Mouse (Mus musculus) adrenal gland, postnatal 14 days (tissue): Measurements from ENCODE around the gene AI661453. TPM values are rescaled to one million over a fixed set of nuclear protein-coding genes. Genes with fewer than 3 reads are reported as not detected.
"Not testable (repeated sequence)": the region's sequence is repeated elsewhere in the genome, so short reads cannot be mapped to it uniquely, and the experiment has no call there.

Experiments
- DNase-seq: peaks from one replicate; pipeline ENCODE4 v3.0.0; 2021; ENCODE audit warnings: mixed read lengths
- total RNA-seq: library from RNA; stranded (reverse); gene quantifications from 2 replicates; pipeline ENCODE4 v1.2.3, GENCODE M21; 2021

Gene AI661453
- total RNA-seq, 1 experiment from 2014 or later, result 1.7 TPM

DNA sequence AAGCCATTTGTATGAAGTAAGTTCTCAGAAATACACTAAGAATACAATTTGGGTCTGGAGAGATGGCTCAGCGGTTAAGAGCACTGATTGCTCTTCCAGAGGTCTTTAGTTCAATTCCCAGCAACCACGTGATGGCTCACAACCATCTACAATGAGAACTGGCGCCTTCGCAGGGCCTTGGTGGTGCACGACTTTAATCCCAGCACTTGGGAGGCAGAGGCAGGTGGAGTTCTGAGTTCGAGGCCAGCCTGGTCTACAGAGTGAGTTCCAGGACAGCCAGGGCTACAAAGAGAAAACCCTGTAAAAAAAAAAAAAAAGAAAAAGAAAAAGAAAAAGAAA, 66.3 kb downstream of the AI661453 start:
- DNase-seq, result not testable (repeated sequence)

DNA sequence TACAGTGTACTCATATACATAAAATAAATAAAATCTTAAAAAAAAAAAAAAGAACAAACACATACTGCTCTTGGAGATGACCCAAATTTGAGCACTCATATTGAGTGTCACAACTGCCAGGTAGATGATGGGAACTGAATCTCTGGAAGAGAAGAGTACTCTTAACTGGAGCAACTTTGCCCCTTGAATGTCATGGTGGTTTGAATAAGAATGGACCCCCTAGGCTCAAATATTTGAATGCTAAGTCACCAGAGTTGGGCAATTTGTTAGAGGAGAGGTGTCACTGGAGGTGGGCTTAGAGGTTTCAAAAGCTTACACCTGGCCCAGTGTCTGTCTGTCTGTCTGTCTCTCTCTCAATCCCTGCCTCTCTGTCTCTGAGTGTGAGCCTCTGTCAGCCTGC, 67.3 kb downstream of the AI661453 start:
- DNase-seq, result no peak

DNA sequence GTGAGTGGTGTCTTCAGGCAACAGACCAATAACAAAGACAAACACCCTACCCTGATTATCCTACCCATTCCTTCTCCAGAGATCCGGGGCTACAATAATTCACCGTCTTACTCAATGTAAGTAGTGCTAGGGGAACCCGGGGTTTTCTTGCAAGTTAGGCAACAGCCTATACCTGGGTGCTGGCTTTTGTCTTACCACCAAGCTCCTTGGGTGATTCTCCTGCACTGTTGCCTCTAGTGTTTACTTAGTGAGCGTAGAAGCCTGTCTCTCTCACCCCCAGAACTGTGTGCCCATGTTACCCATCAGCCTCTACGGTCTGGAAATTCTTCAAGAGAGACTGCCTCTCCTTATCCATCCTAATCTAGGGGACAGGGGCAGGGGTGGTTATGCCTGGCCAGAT, 67.8 kb downstream of the AI661453 start:
- no peak for DNase-seq

DNA sequence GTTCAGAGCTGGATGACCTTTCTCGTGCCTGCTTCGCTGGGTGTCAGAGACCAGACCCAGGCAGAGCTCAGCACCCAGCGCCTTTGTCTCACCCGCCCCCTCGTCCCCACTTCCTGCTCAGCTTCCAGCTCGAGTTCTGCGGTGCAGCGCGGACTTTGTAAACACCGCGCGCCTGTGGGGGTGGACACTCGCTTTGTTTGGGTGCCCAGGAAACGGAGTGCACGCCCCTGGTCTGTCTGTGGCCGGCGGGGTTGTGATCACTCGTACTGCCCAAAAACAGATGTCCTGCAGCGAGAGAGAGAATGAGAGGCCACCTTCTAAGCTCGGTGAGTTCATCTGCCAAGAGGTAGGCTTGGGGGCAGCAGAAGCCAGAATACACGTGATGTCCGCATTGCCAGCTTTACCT, 68.5 kb downstream of the AI661453 start, which contains the start of gene Ccnd3:
Gene Ccnd3, plus strand, starts transcription at position 111 of the 406 bp plus-strand sequence.
- DNase-seq, result peak; percentile 87

DNA sequence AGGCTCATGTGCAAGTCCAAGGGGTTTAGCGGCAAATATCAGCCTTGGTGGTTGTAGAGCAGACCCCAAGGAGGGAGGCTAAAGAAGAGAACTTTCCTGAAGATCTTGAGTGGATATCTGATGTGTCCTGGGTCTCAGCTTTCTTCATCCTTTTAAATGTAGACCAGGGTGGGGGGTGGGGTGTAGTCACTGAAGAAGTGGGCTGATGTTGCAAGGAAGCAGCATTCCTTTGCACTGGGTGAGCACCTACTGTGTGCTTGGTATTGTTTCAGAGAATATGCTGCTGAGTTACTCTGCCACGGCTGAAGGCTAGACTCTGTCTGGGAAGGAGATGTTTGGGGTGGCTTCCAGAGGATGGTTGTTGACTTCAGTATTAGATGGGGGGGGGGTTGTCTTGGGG, 69.2 kb downstream of the AI661453 start:
- no peak for DNase-seq

DNA sequence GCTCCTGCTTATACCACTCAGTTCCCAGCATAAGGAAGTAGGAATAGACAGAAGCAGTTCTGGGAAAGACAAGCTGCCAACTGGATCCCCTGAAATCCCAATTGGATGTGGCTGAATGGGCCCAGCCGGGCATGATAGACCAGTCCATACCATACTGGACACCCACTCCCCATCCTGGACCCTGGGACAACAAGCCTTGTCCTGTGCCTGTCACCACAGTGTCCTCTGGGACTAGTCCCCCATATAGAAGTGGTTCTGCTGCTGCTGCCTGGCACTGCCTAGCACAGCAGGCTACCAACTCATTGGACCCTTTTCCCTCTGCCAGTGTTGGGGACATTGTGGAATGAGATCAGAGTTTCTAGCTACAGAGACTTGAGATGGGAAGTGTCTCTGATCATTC, 69.6 kb downstream of the AI661453 start:
- DNase-seq, result no peak

DNA sequence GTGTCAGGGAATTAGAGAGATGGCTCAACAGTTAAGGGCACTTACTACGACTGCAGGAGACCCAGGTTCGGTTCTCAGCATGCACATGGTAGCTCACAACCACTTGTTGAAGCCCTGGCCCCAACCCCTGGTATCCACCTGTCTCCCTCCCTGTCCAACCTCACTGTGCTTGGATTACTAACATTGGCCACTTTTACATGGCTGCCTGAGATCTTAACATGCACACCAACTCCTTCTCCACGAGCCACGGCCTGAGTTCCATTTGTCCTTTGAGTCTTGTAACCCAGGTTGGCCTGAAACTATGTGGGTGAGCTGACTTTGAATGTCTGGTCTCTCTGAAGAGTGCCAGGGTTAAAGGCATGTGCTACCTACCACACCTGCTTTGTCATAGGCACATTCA, 70.3 kb downstream of the AI661453 start:
- no peak for DNase-seq

DNA sequence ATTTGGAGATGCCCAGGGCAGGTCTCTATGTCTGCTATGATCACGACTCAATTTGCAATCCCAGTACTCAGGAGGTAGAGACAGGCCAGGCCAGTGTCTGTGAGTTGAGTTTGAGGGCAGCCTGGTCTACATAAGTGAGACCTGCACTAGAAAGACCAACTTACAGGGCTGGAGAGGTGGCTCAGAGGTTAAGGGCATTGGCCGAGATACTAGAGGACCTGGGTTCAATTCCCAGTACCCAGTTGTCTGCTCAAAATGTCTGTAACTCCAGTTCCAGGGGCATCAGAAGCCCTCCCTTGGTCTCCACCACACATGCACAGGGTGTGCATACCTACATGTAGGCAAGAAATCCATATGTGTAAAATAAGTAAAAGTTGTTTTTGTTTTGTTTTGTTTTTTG, 71.1 kb downstream of the AI661453 start:
- DNase-seq, result no peak

DNA sequence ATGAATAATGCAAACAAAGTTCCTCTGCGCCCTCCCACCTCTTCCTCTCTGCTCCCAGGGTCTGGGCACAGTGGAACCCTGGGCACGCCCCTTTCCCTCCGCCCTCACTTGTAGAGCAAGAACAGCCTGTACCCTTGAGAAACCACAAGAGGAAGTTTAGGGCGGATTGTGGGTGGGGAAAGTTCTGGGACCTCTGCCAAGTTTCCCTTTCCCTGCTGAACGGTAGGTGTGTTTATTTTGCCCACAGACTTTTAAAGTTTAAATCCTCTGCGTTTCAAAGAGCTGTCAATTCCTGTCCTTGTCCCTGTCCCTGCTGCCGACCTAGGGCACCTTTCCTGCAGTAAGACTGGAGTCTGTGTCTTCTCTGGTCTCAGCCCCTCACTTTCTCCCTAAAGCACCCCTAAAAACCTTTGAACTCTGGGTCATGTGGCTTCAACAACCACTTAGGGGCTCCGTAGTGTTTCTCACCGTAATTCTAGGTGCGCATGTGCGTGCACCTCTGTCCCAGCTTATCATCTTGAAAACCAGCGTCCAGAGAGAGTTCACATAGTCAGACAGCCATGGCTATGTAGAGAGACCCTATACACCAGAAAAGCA, 71.7 kb downstream of the AI661453 start:
- DNase-seq, result peak; percentile 97

DNA sequence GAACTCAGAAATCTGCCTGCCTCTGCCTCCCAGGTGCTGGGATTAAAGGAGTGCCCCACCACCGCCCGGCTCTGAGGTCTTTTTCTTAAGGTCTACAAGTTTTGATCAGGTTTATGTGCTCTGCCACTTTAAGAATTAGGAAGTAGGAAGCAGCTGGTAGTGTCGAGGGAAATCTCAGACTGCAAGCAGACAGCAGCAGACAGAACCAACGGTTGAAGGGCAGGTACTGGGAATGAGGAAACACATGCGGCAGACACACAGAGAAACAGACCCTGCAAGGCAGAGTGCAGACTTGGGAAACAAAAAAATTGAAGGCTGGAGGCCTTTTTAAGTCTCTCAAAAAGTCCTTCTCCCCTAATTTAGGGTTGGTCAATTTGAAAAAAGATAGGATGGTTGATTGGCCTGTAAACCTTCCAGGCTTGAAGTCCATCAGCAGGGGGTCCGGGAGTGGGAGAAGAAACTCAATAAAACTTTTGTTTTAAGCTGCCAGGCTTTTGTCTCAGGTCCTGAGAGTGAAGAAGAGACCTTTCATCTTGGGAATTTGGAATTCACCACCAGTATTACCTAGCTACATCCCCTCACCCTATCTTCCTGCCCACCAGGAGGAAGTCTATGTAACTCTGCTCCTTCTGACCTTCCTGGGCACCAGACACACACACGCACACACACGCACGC, 72.8 kb downstream of the AI661453 start:
- DNase-seq, result no peak

DNA sequence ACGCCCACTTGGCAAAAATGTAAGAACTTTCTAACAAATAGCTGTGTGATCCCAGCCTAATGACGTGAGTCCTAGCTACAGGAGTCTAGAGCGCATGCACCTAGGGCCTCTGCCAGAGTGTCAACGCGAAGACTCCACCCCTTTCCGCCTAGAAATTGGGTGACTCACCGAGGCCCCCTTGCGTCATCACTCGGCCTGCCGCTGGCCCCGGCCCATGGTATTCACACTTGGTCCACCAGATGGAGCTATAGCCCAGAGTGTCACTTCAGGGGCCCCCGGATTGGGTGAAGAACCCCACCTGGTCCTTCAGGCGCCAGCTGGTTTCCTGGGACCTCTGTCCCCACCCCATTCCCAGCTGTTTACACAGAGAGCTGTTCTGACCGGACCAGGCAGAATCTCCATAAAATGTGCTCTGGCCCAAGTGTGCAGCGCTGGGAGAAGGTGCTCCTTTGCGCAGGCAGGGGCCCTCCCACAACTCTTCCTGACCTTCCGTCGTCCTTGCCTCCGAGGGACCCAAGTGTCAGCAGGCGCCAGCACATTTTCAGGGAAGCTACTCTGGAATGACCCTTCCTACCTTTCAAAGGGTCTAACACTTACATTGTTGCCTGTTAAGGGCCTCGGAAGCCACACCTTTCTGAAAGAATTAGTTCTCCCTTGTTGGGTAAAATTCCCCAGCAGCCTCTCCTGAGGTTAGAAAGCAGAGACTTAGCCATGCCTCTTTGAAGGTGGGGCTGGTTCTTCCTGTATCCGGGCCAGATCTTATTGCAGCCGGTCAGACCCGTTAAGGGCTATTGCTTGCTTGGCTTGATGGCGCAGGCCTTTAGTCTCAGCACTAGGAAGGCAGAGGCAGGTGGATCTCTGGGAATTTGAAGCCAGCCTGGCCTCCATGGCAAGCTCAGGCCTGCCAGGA, 75.0 kb downstream of the AI661453 start:
- DNase-seq, result peak; percentile 99

DNA sequence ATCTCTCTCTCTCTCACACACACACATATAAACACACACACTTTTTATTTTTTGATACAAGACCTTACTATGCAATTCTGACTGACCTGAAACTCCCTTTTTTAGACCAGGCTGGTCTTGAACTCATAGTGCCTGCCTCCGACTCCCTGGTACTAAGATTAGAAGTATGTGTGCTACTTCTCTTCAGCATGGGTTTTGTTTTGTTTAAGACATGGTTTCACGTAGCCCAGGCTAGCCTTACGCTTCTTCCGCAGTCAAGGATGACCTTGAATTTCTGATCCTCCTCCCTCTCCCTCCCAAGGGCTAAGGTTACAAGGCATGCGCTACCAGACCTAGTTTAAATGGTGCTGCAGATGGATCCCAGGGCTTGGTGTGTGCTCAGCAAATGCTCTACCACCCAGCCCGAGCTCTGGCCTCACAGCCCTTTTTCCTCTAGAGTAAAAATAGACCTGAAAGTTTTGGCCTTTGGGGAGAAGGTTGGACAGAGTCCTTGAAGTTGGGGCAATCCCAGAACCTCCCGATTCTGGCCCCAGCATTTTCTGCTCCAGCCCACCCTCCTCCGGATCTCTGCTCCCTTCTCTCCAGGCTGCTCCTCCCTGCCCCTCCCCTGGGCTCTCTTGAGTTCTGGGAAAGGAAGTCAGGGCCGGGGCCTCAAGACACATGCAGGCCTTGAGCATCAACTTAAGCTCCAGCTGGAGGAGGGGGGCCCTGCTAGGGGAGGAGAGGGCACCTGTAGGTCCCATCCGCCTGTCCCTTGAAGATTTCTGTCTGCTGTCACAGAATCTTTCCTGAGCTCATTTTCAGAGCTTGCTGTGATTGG, 76.8 kb downstream of the AI661453 start:
- DNase-seq, result peak; percentile 52

DNA sequence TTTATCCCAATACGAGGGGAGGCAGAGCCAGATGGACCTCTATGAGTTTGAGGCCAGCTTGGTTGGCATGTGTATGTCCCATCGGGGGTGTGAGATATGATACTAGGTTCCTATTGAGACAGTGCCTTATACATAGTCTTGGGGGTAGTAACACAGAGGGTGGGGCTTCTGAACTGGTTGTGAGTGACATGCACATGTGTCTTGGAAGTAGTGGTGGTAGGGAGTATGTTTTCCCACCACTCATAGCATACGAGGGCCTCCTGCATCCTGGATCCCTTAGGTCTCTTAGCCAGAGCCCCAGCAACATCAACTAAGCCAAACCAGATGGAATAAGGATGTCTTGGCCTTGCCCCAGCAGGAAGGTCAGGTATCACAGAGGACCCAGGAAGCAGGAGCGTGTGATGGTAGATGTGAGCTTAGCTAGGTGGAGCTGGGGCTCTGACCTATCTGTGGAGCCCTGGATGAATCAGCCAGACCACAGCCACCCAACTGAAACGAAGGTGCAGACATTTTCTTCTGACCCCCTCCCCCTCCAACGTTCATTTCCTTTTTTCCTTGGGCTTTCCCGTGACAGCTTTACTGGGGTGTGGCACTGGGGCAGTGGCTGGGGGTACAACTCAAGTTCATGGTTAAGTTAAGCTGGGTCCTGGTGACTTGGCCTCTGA, 78.9 kb downstream of the AI661453 start:
- no peak for DNase-seq

DNA sequence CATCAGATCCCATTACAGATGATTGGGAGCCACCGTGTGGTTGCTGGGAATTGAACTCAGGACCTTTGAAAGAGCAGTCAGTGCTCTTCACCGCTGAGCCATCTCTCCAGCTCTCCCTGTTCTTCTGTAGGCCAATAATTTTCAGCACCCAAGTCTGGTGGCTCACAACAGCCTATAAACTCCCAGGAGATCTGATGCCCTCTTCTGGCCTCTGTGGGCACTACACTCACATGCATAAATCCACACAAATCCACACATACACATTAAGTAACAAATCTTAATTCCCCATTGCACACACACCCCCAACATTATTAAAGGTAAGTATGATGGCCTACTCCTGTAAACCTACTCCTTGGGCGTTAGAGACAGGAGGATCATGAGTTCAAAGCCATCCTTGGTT, 79.8 kb downstream of the AI661453 start:
- no peak for DNase-seq

DNA sequence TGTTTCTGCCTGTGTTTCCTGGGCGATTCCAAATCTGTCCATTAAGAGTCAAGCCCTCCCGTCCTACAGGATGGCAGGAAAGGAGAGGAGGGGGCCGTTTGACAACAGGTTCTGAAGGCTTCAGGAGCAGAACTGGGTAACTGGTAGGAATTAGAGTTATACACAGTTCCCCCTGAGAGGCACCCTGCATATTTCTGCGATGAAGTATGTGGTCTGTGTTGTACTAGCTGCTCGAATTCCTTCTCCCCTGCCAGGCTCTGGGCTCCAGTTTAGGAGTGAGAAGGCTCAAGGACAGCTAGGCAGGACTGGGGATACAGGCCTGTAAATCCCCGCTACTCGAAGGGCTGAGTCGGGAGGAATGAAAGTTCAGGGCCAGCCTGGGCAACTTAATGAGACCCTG, 81.8 kb downstream of the AI661453 start:
- peak; percentile 54 for DNase-seq

Other genes starting within 250 kb of the AI661453 start
- 45.8 and 49.4 TPM in 2 replicates for gene Mrps10, start 67.7 kb upstream of the AI661453 start, total RNA-seq
- 0.79 and 1.0 TPM in 2 replicates for gene Guca1b, start 51.2 kb upstream of the AI661453 start, total RNA-seq
- gene Guca1a, start 36.0 kb upstream of the AI661453 start, total RNA-seq, result 1.1 TPM in 2 replicates
- 0.82 TPM in 1 of 2 replicates, not detected in the other for gene 1700001C19Rik, start 761 bp downstream of the AI661453 start, total RNA-seq
- 22.9 and 23.9 TPM in 2 replicates for gene Taf8, start 65.7 kb downstream of the AI661453 start, total RNA-seq
- gene Ccnd3, start 68.4 kb downstream of the AI661453 start, total RNA-seq, result 228 and 248 TPM in 2 replicates
- gene Bysl, start 174.9 kb downstream of the AI661453 start, total RNA-seq, result 19.7 and 21.6 TPM in 2 replicates
- gene Med20, start 175.0 kb downstream of the AI661453 start, total RNA-seq, result 39.3 and 39.8 TPM in 2 replicates
- gene Gm20517, start 175.0 kb downstream of the AI661453 start, total RNA-seq, result 3.0 and 3.3 TPM in 2 replicates
- gene Usp49, start 194.1 kb downstream of the AI661453 start, total RNA-seq, result 6.8 and 7.8 TPM in 2 replicates